Mouse (Mus musculus) thymus, postnatal 4 days (tissue): ENCODE data around the gene A630023A22Rik.

ENCODE experiments used
- DNase-seq: peaks from one replicate; pipeline ENCODE4 v3.0.0; 2021

The A630023A22Rik gene

GRCm38 (mm10) chr14:34085731-34086130, 16.8 kb downstream of the A630023A22Rik start, which contains the start of gene Anxa8:
Gene Anxa8 (plus strand): TSS chr14:34085981.
- no peak for DNase-seq

DNA sequence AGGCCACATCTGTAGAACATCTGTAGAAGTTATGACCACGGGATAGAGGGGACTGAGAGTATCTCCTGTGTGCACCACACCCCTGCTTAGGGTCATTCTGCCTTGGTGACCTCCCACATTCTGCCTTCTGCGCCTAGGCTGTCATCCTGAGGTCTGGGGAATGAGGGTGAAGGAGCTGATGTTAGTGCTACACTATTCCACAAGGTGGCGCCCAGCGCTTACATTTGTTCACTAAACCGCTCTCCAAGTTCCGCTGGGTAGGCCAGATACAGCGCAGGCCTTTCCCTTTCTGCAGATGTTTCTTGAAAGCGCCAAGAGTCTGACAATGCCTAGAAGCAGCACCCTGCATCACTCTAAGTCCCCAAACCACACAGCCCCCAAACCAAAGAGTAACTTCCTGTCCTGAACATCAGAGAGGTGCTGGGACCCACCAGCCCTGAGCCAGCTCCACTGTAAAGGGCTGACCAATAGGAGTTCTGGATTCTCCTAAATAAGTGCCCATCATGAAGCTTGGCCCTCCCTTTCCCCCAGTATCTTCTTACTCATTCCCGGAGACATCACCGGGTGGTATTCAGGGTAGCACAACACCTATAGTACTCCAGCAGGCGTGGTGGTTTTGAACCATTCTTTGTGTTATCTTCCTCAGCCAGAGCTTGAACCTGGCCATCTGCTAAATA, 22.1 kb downstream of the A630023A22Rik start:
- peak; percentile 74 for DNase-seq

- no peak for DNase-seq
Measured at GRCm38 (mm10) chr14:34078293-34078692, 24.3 kb downstream of the A630023A22Rik start.

- no peak for DNase-seq
Measured at GRCm38 (mm10) chr14:34077222-34077621, 25.3 kb downstream of the A630023A22Rik start.

- DNase-seq: no peak
Measured at GRCm38 (mm10) chr14:34075346-34075745, 27.2 kb downstream of the A630023A22Rik start.

DNA sequence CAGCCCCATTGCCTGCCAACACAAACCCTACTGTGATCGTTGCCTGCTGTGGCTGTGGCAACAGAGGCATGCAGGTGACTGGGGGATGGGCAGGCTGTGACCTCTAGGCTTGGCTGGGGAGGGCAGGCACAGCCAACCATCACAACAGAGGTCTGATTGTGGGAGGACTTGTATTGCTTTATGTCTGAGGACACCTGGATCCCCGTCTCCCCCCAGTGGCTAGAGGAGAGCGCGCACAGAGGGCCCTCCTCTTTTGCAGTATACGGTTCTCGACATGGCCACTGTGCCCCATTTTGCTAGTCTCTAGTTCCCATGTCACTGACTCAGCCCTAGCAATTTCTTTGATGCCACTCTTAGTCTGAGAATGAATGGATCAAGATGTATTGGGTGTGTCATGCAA, 30.9 kb downstream of the A630023A22Rik start:
- DNase-seq: no peak

GRCm38 (mm10) chr14:34052516-34052915, 50.0 kb downstream of the A630023A22Rik start, which contains the start of gene Antxrl:
Gene Antxrl (plus strand): TSS chr14:34052707.
- no peak for DNase-seq

- no peak for DNase-seq
Measured at GRCm38 (mm10) chr14:34050101-34050779, 52.3 kb downstream of the A630023A22Rik start.

DNA sequence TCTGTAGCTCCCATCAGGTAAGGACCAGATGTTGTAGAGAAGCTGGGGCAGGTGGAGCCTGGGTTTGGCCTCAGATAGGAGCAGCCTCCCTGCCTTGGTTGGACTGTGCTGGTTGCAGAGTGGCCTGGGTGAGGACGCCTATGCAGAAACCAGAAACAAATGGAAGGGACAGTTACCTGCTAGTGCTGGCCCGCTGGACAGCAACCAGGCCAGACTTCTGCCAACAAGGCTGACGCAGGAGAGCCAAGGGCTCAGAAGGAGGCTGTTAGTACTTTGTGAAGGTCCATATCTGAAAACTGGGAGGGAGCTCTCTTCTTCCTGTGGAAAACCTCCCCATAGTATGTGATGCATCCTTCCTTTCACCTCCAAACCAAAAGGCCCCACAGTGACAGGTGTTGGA, 59.2 kb downstream of the A630023A22Rik start:
- DNase-seq: no peak

DNA sequence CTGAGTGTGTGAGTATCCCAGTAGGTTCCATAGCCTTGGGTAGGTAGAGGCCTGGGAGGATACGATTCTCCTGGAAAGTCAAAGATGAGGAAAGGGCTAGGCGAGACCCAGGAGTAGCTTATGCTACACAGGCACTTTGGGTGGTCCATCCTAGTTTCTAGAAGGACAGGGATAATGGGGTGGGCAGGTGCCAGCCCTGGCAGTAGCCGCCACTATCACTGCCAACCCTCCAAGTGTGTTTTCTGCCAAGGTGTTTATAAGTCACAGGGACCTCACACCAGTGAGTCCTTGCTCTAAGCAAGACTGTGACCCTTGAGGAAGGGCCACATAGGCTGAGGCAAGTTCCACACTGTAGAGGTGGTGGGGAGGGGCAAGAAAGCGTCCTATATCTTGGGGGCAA, 61.3 kb downstream of the A630023A22Rik start:
- DNase-seq: no peak

GRCm38 (mm10) chr14:34033841-34034610, 68.5 kb downstream of the A630023A22Rik start:
- DNase-seq: no peak

GRCm38 (mm10) chr14:34026710-34027109, 75.8 kb downstream of the A630023A22Rik start:
- no peak for DNase-seq

- DNase-seq: no peak
Measured at GRCm38 (mm10) chr14:34016938-34017337, 85.6 kb downstream of the A630023A22Rik start.

DNA sequence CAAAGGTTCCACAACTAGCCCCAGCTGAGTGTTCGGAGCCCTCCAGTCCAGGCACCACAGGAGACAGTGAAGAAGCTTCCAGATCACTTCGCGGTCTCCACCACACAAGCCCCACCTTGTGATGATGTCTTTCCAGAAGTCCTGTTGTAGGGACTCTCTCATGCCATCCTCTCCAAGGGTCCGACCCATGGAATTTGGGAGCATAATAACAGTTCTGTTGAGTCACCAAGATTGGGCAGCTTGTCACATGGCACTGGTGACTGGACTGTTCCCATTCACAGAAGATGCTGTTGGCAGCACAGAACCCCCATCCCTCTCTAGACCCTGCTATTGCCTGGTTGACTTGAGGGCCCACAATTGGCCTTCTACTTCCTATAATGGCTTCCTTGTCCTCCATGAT, 86.2 kb downstream of the A630023A22Rik start, which contains the start of gene Gm5460:
Gene Gm5460 (plus strand): TSS at position 378 of the 400 bp plus-strand sequence.
- DNase-seq: no peak

DNA sequence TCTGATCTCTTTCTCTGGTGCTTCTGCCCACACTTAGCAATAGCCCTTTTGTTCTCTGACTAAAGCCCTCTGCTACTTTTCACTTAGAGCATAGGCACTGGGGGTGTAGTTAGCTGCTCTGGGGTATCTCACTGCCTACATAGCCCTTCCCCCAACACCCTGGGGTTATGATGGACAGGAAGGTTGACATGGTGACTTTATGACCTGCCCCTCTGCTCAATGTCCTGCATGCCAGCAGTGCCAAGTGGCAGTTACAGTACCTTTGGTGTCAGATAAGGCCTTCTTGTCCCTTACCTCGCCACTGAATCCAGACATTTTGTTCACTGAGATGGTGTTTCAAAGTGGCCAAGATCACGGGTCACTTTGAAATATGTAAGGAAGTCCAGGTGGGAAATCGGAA, 87.5 kb downstream of the A630023A22Rik start, which contains the start of gene Gm30083:
Gene Gm30083 (minus strand): TSS at position 120 of the 400 bp plus-strand sequence.
- DNase-seq: no peak

DNA sequence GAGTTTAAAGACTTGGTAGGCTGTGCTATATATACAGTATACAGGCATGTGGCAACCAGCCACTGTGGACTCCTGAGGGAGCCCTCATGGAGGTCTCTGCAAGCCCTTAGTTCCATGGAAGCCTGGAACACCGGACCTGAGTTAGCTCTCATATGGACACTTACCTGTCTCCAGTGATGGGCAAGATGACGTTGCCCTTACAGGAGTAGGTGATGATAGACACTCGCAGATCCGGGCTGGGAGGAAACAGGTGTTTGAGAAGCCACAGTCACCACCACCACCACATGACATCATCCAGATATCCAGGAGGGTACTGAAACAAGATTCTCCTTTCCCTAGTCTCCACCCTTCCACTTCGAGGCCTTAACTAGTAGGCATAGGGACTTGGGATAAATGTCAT, 100.2 kb downstream of the A630023A22Rik start:
- DNase-seq: no peak

- no peak for DNase-seq
Measured at GRCm38 (mm10) chr14:34001445-34001844, 101.1 kb downstream of the A630023A22Rik start.
